Mouse (Mus musculus) heart, postnatal 0 days (tissue): ENCODE data around the gene Dlgap4. TPM values are rescaled to one million over a fixed set of nuclear protein-coding genes. Genes with fewer than 3 reads are reported as not detected.
A peak's percentile ranks its signal among the peaks of the same experiment; 100 is the strongest.

ENCODE experiments used
- ATAC-seq: fragments of 200-750 bp; cut with Nextera tagmentation; 2 replicates; pipeline ENCODE4 v1.8.0; 2017; ENCODE audit warnings: low read depth, moderate number of reproducible peaks, moderate library complexity; ENCODE audit not compliant: insufficient read depth
- DNase-seq: peaks from one replicate; pipeline ENCODE4 v3.0.0-alpha.2; 2016; ENCODE audit warnings: low spot score
- H3K27ac ChIP-seq: fragments of 300-500 bp; sonication (generic); 2 replicates; pipeline ENCODE4 v1.5.1; 2014; ENCODE audit warnings: low read depth, mild to moderate bottlenecking
- H3K27me3 ChIP-seq: fragments of 300-500 bp; sonication (generic); 2 replicates; pipeline ENCODE4 v1.6.1; 2014; ENCODE audit warnings: low read length, mixed read lengths; ENCODE audit not compliant: control insufficient read depth, insufficient read depth
- H3K36me3 ChIP-seq: fragments of 300-500 bp; sonication (generic); replicated peaks from 2 replicates; pipeline ENCODE4 v1.6.1; 2014; ENCODE audit warnings: low read length, mixed read lengths; ENCODE audit not compliant: control insufficient read depth, insufficient read depth
- H3K4me1 ChIP-seq: fragments of 300-500 bp; sonication (generic); 2 replicates; pipeline ENCODE4 v1.6.1; 2014; ENCODE audit warnings: antibody characterized with exemption; ENCODE audit not compliant: control insufficient read depth, insufficient read depth
- H3K4me2 ChIP-seq: fragments of 300-500 bp; sonication (generic); 2 replicates; pipeline ENCODE4 v1.6.1; 2014; ENCODE audit warnings: low read depth, mild to moderate bottlenecking, low read length, moderate library complexity
- H3K4me3 ChIP-seq: fragments of 300-500 bp; sonication (generic); 2 replicates; pipeline ENCODE4 v1.5.1; 2014; ENCODE audit warnings: low read depth, low read length
- H3K9ac ChIP-seq: fragments of 300-500 bp; sonication (generic); replicated peaks from 2 replicates; pipeline ENCODE4 v1.6.1; 2014; ENCODE audit warnings: low read depth, low read length, mixed read lengths
- H3K9me3 ChIP-seq: fragments of 300-500 bp; sonication (generic); replicated peaks from 2 replicates; pipeline ENCODE4 v1.6.1; 2016; ENCODE audit warnings: low read length; ENCODE audit not compliant: control insufficient read depth
- CTCF ChIP-seq: IDR thresholded peaks from 2 replicates; pipeline ENCODE4 v1.5.1; 2016; ENCODE audit warnings: antibody characterized with exemption, control low read depth, low read depth
- EP300 ChIP-seq: IDR thresholded peaks from 2 replicates; pipeline ENCODE4 v1.6.1; 2016; ENCODE audit warnings: antibody characterized with exemption, low read depth
- WGBS: fragments of 180-500 bp; shearing (Covaris S2); extraction: QIAGEN DNeasy Blood & Tissue Kit; methylation state at CpG from one replicate; pipeline ENCODE4 v1.1.7; 2014; 5-methylcytosine and 5-hydroxymethylcytosine counted together
- polyA plus RNA-seq: library from polyadenylated mRNA; unstranded; fragments of >200 nt; fragmentation: Nextera tagmentation; extraction: Ambion mirVana; gene quantifications from 2 replicates; pipeline ENCODE4 v1.2.1, GENCODE M21; 2015
- total RNA-seq: library from RNA; depleted of rRNA; stranded (reverse); fragments of >200 nt; gene quantifications from 2 replicates; pipeline ENCODE4 v1.2.3, GENCODE M21; 2014; ENCODE audit warnings: low replicate concordance

The Dlgap4 gene
- total and polyA plus RNA-seq, 2 experiments from 2014 or later: 51.3 to 58.5 TPM

GRCm38 (mm10) chr2:156626119-156626518 lies 12.6 kb downstream of the Dlgap4 start:
- TF ChIP-seq CTCF: no peak
- no peak for TF ChIP-seq EP300
- Histone ChIP-seq H3K4me2 (no peak overlapping the region), H3K9ac (no peak overlapping the region), H3K27ac (peak overlapping the region; percentile 93), H3K27me3 (no peaks in the 10 kb centered on the region), H3K9me3 (peaks cover 5% of the 10 kb centered on the region; the same call in 1 of the 2 replicates), H3K4me1 (peaks cover 25% of the 10 kb centered on the region), H3K4me3 (no peak overlapping the region), H3K36me3 (no peaks in the 10 kb centered on the region)
- DNase-seq (no peak), ATAC-seq (no peak)
- WGBS: 64% methylated on average over 9 of the region's 9 CpGs

DNA sequence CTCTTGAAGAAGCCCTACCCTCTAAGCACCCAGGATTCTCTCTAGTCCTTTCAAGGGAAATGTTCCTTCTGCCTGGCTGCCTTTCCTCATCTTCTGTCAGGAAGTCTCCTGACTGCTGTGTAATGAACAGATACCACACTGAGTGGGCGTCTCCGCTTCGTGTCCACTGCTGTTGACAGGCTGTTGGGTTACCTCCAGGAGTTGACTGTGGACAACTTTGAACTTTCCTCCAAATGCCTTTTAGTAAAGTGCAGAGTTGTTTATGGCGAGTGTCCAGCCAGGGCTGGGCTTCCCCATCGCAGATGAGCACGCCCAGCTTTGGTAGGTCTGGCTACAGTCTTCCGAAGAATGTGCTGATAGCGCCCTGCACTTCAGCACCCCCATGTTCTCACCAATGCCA lies 13.0 kb downstream of the Dlgap4 start:
- TF ChIP-seq CTCF: no peak
- TF ChIP-seq EP300: peak; percentile 98
- peak; percentile 89 for ATAC-seq
- Histone ChIP-seq H3K27me3 (no peaks in the 10 kb centered on the region), H3K4me2 (no peak overlapping the region), H3K9me3 (peaks cover 5% of the 10 kb centered on the region; the same call in 1 of the 2 replicates), H3K4me1 (peaks cover 25% of the 10 kb centered on the region), H3K9ac (no peak overlapping the region), H3K4me3 (no peak overlapping the region), H3K36me3 (no peaks in the 10 kb centered on the region), H3K27ac (peak overlapping the region; percentile 93)
- WGBS: 16% methylated on average over 8 of the region's 8 CpGs
- DNase-seq: peak; percentile 97

GRCm38 (mm10) chr2:156627917-156628316 lies 14.4 kb downstream of the Dlgap4 start:
- H3K4me1 ChIP-seq: peaks cover 18% of the 10 kb centered on the region
- WGBS: 37% methylated on average over 17 of the region's 17 CpGs
- no peaks in the 10 kb centered on the region for H3K27me3 ChIP-seq

DNA sequence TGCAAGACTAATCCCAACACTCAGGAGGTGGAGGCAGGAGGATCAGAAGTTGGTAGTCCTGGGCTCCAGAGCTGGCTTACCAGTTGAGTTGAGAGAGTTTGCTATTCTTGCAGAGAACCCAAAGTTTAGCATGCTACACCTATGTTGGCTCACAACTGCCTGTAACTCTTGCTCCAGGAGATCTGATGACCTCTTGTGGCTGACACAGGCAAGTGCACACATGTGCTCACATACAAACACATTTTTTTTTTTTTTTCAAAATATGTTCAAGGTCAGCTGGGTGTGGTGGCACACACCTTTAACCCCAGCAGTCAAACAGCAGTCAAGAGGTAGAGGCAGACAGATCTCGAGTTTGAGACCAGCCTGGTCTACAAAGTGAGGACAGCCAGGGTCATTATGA lies 16.8 kb downstream of the Dlgap4 start:
- no peaks in the 10 kb centered on the region for H3K36me3 ChIP-seq
- TF ChIP-seq CTCF: peak; percentile 23
- no peak for TF ChIP-seq EP300
- no peaks in the 10 kb centered on the region for H3K27me3 ChIP-seq
- H3K4me1 ChIP-seq: peaks cover 8% of the 10 kb centered on the region
- H3K4me3 ChIP-seq: no peak overlapping the region
- 57% methylated on average over 1 of the region's 1 CpGs for WGBS
- H3K4me2 ChIP-seq: no peak overlapping the region
- H3K27ac ChIP-seq: no peak overlapping the region
- DNase-seq (no peak), ATAC-seq (no peak)
- peaks cover 5% of the 10 kb centered on the region; the same call in 1 of the 2 replicates for H3K9me3 ChIP-seq
- H3K9ac ChIP-seq: no peak overlapping the region

More at GRCm38 (mm10) chr2:156627917-156628316, 14.4 kb downstream of the Dlgap4 start:
- H3K9ac ChIP-seq: no peak overlapping the region
- ATAC-seq: no peak
- H3K4me2 ChIP-seq: no peak overlapping the region
- H3K9me3 ChIP-seq: peaks cover 5% of the 10 kb centered on the region; the same call in 1 of the 2 replicates
- H3K4me3 ChIP-seq: no peak overlapping the region
- no peaks in the 10 kb centered on the region for H3K36me3 ChIP-seq
- no peak for DNase-seq
- H3K27ac ChIP-seq: no peak overlapping the region
- TF ChIP-seq EP300 (no peak), CTCF (no peak)

DNA sequence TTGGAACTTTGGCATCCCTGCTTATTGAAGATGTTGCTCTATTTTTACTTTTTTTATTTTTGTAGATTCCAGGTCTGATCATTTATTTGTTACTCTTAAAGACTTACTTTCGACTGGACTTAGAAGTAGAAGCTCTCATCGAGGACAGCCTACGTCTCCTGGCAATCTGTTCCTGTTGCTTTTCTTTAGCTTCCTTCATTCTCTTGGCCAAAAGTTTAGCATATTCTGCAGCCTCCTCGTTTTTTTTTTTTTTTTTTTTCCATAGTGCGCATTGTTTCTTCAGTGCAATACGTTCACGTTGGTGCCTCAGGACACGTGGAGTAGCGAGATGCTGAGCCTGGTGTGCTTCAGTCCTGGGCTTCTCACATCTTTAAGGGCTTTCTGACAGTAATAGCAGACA lies 19.2 kb downstream of the Dlgap4 start:
- no peak overlapping the region for H3K4me3 ChIP-seq
- no peak overlapping the region for H3K9ac ChIP-seq
- no peak overlapping the region for H3K4me2 ChIP-seq
- H3K36me3 ChIP-seq: no peaks in the 10 kb centered on the region
- no peak overlapping the region for H3K27ac ChIP-seq
- H3K4me1 ChIP-seq: no peaks in the 10 kb centered on the region
- H3K9me3 ChIP-seq: peaks cover 5% of the 10 kb centered on the region; the same call in 1 of the 2 replicates
- no peak for TF ChIP-seq CTCF
- DNase-seq (no peak), ATAC-seq (no peak)
- WGBS: 73% methylated on average over 9 of the region's 9 CpGs
- H3K27me3 ChIP-seq: no peaks in the 10 kb centered on the region

- no peaks in the 10 kb centered on the region for H3K36me3 ChIP-seq
- no peak overlapping the region for H3K4me3 ChIP-seq
- H3K27me3 ChIP-seq: no peaks in the 10 kb centered on the region
- H3K4me1 ChIP-seq: no peaks in the 10 kb centered on the region
- no peak overlapping the region for H3K9ac ChIP-seq
- 79% methylated on average over 9 of the region's 9 CpGs for WGBS
- TF ChIP-seq EP300 (no peak), CTCF (no peak)
- H3K4me2 ChIP-seq: no peak overlapping the region
- DNase-seq: no peak
- no peak overlapping the region for H3K27ac ChIP-seq
- ATAC-seq: no peak
- H3K9me3 ChIP-seq: peaks cover 5% of the 10 kb centered on the region; the same call in 1 of the 2 replicates
Measured at GRCm38 (mm10) chr2:156635091-156635490, 21.6 kb downstream of the Dlgap4 start.
